Mouse (Mus musculus) liver, postnatal 0 days (tissue): ENCODE data around the gene Ffar2. TPM values are rescaled to one million over a fixed set of nuclear protein-coding genes. Genes with fewer than 3 reads are reported as not detected.

Experiments
- ATAC-seq: fragments of 200-750 bp; cut with Nextera tagmentation; 2 replicates; pipeline ENCODE4 v1.8.0; 2017; ENCODE audit warnings: mild to moderate bottlenecking, moderate library complexity
- DNase-seq: peaks from one replicate; pipeline ENCODE4 v3.0.0-alpha.2; 2016
- H3K27ac ChIP-seq: fragments of 300-500 bp; sonication (generic); 2 replicates; pipeline ENCODE4 v1.5.1; 2014; ENCODE audit warnings: antibody characterized with exemption, moderate library complexity, mild to moderate bottlenecking, low read depth
- H3K27me3 ChIP-seq: fragments of 300-500 bp; sonication (generic); 2 replicates; pipeline ENCODE4 v1.6.1; 2014; ENCODE audit warnings: low read length, control low read depth, mixed read lengths; ENCODE audit not compliant: insufficient read depth
- H3K36me3 ChIP-seq: fragments of 300-500 bp; sonication (generic); replicated peaks from 2 replicates; pipeline ENCODE4 v1.6.1; 2014; ENCODE audit warnings: mild to moderate bottlenecking, control low read depth, low read length, moderate library complexity, mixed read lengths; ENCODE audit not compliant: insufficient read depth
- H3K4me1 ChIP-seq: fragments of 300-500 bp; sonication (generic); 2 replicates; pipeline ENCODE4 v1.6.1; 2014; ENCODE audit warnings: antibody characterized with exemption, mild to moderate bottlenecking, control low read depth; ENCODE audit not compliant: insufficient read depth
- H3K4me2 ChIP-seq: fragments of 300-500 bp; sonication (generic); 2 replicates; pipeline ENCODE4 v1.6.1; 2014; ENCODE audit warnings: low read depth, mild to moderate bottlenecking, low read length, moderate library complexity, mixed read lengths
- H3K4me3 ChIP-seq: fragments of 300-500 bp; sonication (generic); 2 replicates; pipeline ENCODE4 v1.5.1; 2014; ENCODE audit warnings: low read depth, low read length
- H3K9ac ChIP-seq: fragments of 300-500 bp; sonication (generic); replicated peaks from 2 replicates; pipeline ENCODE4 v1.6.1; 2014; ENCODE audit warnings: mild to moderate bottlenecking, moderate library complexity
- H3K9me3 ChIP-seq: fragments of 300-500 bp; sonication (generic); 2 replicates; pipeline ENCODE4 v1.6.1; 2016; ENCODE audit warnings: mild to moderate bottlenecking, control low read depth, low read length, mixed read lengths
- CTCF ChIP-seq: sonication (generic); IDR thresholded peaks from 2 replicates; pipeline ENCODE4 v1.5.1; 2016; ENCODE audit warnings: antibody characterized with exemption, low read depth
- EP300 ChIP-seq: IDR thresholded peaks from 2 replicates; pipeline ENCODE4 v1.6.1; 2016; ENCODE audit warnings: antibody characterized with exemption, low read depth, mild to moderate bottlenecking
- WGBS: fragments of 180-500 bp; shearing (Covaris S2); extraction: QIAGEN DNeasy Blood & Tissue Kit; methylation state at CpG from one replicate; pipeline ENCODE4 v1.1.7; 2014; ENCODE audit not compliant: insufficient replicate concordance; 5-methylcytosine and 5-hydroxymethylcytosine counted together
- polyA plus RNA-seq: library from polyadenylated mRNA; unstranded; fragments of >200 nt; fragmentation: Nextera tagmentation; extraction: Ambion mirVana; gene quantifications from 2 replicates; pipeline ENCODE4 v1.2.1, GENCODE M21; 2015

Gene Ffar2
- polyA plus RNA-seq, 1 experiment from 2014 or later: 1.6 TPM

DNA sequence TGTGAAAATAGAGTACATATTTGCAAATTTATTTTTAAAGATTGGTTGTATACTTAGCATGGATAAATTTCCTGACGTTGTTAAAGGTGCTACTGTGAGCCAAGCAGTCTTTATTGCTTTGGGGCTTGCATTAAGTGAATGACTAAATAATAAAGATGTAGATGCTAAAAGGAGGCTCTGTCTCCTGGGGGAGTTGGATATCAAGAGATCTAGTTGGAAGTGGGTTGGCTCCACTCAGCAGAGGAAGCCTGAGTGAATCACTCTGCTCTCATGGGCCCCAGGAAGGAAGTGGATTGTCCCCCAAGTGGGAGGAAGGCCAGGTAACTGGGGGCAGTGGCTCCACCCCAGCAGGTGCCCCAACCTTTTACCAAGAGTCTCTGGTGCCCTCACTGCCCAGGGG, 34.2 kb upstream of the Ffar2 start:
- no peak for ATAC-seq
- Histone ChIP-seq H3K27me3 (no peaks in the 10 kb centered on the region), H3K36me3 (no peaks in the 10 kb centered on the region), H3K4me2 (no peak overlapping the region), H3K4me1 (0 out of 2 replicates have a peak, but pooled peaks cover 3% of the 10 kb centered on the region), H3K4me3 (no peak overlapping the region), H3K9me3 (no peaks in the 10 kb centered on the region), H3K27ac (no peak overlapping the region), H3K9ac (no peak overlapping the region)
- DNase-seq: no peak
- no peak for TF ChIP-seq CTCF
- TF ChIP-seq EP300: no peak
- WGBS: 70% methylated on average over 1 of the region's 1 CpGs

DNA sequence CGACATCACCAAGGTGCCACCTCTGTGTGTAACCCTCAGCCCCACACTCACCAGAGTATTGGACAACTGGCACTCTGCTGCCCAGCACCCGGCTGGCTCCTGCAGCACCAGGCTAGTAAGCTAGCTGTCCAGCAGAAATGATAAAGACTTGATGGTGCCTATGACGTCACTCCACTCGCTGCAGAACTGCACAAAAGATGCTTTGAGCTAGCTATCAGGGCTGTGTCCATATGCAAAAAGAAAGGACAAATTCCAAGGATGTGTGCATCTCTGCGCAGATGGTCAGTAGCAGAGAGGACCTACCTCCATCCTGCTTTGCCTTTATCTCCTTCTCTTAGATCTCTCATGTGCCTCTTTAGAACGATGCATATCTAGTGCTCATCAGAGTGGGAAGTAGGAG, 32.5 kb upstream of the Ffar2 start, which contains the start of gene Ffar3:
Gene Ffar3, minus strand, starts transcription at position 101 of the 400 bp plus-strand sequence.
- Histone ChIP-seq H3K9me3 (no peaks in the 10 kb centered on the region), H3K4me3 (no peak within 1 kb of the TSS), H3K27ac (no peak within 1 kb of the TSS), H3K27me3 (no peaks in the 10 kb centered on the region), H3K4me1 (0 out of 2 replicates have a peak, but pooled peaks cover 3% of the 10 kb centered on the region), H3K9ac (no peak within 1 kb of the TSS), H3K4me2 (no peak within 1 kb of the TSS), H3K36me3 (no peaks in the 10 kb centered on the region)
- DNase-seq: no peak
- TF ChIP-seq EP300 (no peak), CTCF (no peak)
- 67% methylated on average over 6 of the region's 6 CpGs for WGBS
- no peak for ATAC-seq

DNA sequence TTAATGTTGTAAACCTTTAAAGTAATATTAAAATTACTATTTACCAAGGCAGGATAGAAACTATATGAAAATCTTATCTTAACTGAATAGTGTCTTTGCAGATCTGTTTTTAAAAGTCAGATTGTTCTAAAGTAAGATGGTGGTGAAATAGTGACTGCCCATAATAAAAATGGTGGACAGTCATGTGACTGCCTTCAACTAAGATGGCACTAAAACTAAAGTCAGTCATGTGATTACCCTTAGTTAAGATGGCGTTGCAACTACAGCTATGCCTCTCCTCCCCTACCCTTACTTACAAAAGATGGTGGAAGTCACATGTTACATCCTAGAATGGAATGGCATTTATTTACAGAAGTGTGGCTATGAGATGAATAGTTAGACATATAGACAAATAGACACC, 27.8 kb upstream of the Ffar2 start:
- Histone ChIP-seq H3K4me3 (no peak overlapping the region), H3K27ac (no peak overlapping the region), H3K9ac (no peak overlapping the region), H3K9me3 (no peaks in the 10 kb centered on the region), H3K4me1 (no peaks in the 10 kb centered on the region), H3K4me2 (no peak overlapping the region), H3K27me3 (no peaks in the 10 kb centered on the region), H3K36me3 (no peaks in the 10 kb centered on the region)
- ATAC-seq (no peak), DNase-seq (no peak)
- 76% methylated on average over 1 of the region's 1 CpGs for WGBS
- TF ChIP-seq EP300 (no peak), CTCF (no peak)

DNA sequence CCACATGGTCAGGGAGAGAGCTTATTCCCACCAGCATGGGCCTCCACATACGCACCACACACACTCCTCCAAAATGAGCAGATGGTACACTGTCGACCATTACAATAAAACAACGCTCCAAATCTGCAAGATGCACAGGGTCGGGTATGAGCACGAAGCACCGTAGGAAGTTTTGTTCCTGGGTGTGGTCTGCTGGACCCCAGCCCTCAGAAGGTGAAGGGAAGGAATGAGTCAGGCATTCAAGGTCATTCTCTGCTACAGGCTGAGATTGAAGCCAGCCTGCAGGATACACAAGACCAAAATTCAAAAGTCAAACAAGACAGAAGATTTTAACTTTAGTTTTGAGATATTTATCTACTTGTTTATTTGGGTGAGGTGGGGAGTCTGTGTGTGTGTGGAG, 24.4 kb upstream of the Ffar2 start:
- WGBS: 73% methylated on average over 6 of the region's 6 CpGs
- H3K4me3 ChIP-seq: no peak overlapping the region
- H3K27ac ChIP-seq: no peak overlapping the region
- H3K9ac ChIP-seq: no peak overlapping the region
- no peak for DNase-seq
- no peaks in the 10 kb centered on the region for H3K36me3 ChIP-seq
- H3K9me3 ChIP-seq: no peaks in the 10 kb centered on the region
- ATAC-seq: no peak
- TF ChIP-seq EP300 (no peak), CTCF (no peak)
- no peak overlapping the region for H3K4me2 ChIP-seq
- H3K27me3 ChIP-seq: no peaks in the 10 kb centered on the region
- 0 out of 2 replicates have a peak, but pooled peaks cover 3% of the 10 kb centered on the region for H3K4me1 ChIP-seq

DNA sequence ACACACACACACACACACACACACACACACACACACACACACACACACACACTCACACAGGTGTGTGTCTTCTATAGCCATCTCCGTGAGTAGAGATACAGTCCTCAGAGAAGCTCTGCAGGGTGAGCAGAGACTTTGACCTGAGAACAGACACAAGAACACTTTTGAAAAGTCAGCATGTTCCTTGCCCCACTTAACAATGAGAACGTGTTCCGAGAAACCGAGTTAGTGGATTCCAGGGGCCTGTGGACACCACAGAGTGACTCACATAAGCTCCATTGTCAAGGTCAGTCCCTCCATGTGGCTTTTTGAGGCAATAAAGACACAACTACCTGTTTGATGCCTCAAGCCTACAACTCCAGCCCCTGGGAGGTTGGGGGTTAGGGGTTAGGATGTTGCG, 23.8 kb upstream of the Ffar2 start:
- H3K36me3 ChIP-seq: no peaks in the 10 kb centered on the region
- no peak overlapping the region for H3K4me3 ChIP-seq
- 70% methylated on average over 5 of the region's 5 CpGs for WGBS
- no peaks in the 10 kb centered on the region for H3K27me3 ChIP-seq
- H3K4me1 ChIP-seq: 0 out of 2 replicates have a peak, but pooled peaks cover 3% of the 10 kb centered on the region
- no peak overlapping the region for H3K9ac ChIP-seq
- no peak overlapping the region for H3K27ac ChIP-seq
- DNase-seq (no peak), ATAC-seq (no peak)
- H3K4me2 ChIP-seq: no peak overlapping the region
- no peak for TF ChIP-seq EP300
- no peak for TF ChIP-seq CTCF
- H3K9me3 ChIP-seq: no peaks in the 10 kb centered on the region

DNA sequence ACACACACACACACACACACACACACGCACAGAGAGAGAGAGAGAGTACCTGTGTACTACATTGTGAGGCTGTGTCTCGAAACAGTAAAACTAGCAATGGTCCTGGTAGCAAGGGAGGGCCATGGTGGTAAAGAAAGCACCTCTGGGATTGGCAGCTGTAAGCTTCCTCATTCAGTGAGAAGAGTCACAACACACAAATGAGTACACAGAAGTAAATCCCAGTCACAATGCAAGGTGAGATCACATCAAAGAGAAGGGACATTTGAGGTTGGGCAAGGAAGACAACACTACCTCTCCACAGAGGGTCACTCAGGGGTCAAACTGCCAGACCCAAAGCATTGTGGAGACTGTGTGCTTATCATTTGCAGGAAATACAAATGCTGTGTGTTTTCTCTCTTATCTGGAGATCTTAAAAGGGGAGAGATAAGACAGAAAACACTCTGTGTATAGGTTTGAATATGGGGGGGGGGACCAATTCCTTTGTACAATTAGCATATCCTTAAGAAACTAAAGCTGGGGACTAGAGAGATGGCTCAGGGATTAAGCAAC, 23.0 kb upstream of the Ffar2 start:
- WGBS: 48% methylated on average over 2 of the region's 2 CpGs
- no peak for ATAC-seq

More for the DNA sequence above, 23.0 kb upstream of the Ffar2 start:
- peaks cover 7% of the 10 kb centered on the region; the same call in 1 of the 2 replicates for H3K4me1 ChIP-seq
- no peak overlapping the region for H3K27ac ChIP-seq
- no peak overlapping the region for H3K9ac ChIP-seq
- no peak overlapping the region for H3K4me3 ChIP-seq
- DNase-seq: no peak
- no peak overlapping the region for H3K4me2 ChIP-seq
- H3K36me3 ChIP-seq: no peaks in the 10 kb centered on the region
- H3K9me3 ChIP-seq: no peaks in the 10 kb centered on the region
- TF ChIP-seq CTCF (no peak), EP300 (no peak)
- no peaks in the 10 kb centered on the region for H3K27me3 ChIP-seq
